Mouse (Mus musculus) heart, embryonic 14.5 days (tissue): ENCODE results near the gene Pdcd5. TPM values are rescaled to one million over a fixed set of nuclear protein-coding genes. Genes with fewer than 3 reads are reported as not detected.

Source experiments
- ATAC-seq: fragments of 200-750 bp; cut with Nextera tagmentation; 2 replicates; pipeline ENCODE4 v1.8.0; 2017; ENCODE audit warnings: low read depth, moderate TSS enrichment; ENCODE audit not compliant: insufficient number of reproducible peaks, insufficient read depth, low FRiP score
- H3K27ac ChIP-seq, 2 experiments: fragments of 200-500 bp in 1 of 2; fragments of 300-500 bp in 1 of 2; sonication (generic) in 1 of 2; replicated peaks in 1 of 2; 2 replicates each; pipeline ENCODE4 v1.5.1; 2012 to 2014; ENCODE audit warnings: low read depth in 2 of 2, low read length in 2 of 2, control low read depth in 1 of 2, mild to moderate bottlenecking in 1 of 2, mixed read lengths in 1 of 2; ENCODE audit not compliant: control insufficient read depth in 1 of 2, insufficient read depth in 1 of 2
- H3K27me3 ChIP-seq: fragments of 300-500 bp; sonication (generic); 2 replicates; pipeline ENCODE4 v1.6.1; 2014; ENCODE audit warnings: mild to moderate bottlenecking, low read length, control low read depth; ENCODE audit not compliant: control insufficient read depth, insufficient read depth
- H3K36me3 ChIP-seq: fragments of 300-500 bp; sonication (generic); 2 replicates; pipeline ENCODE4 v1.6.1; 2014; ENCODE audit warnings: mild to moderate bottlenecking, control low read depth, low read length, mixed read lengths; ENCODE audit not compliant: control insufficient read depth, insufficient read depth
- H3K4me1 ChIP-seq, 2 experiments: fragments of 200-500 bp in 1 of 2; fragments of 300-500 bp in 1 of 2; sonication (generic) in 1 of 2; 2 replicates each; pipeline ENCODE4 v1.6.1; 2012 to 2014; ENCODE audit warnings: low read length in 2 of 2, control low read depth in 1 of 2, mixed read lengths in 1 of 2; ENCODE audit not compliant: control insufficient read depth in 2 of 2, insufficient read depth in 2 of 2
- H3K4me2 ChIP-seq: fragments of 300-500 bp; sonication (generic); 2 replicates; pipeline ENCODE4 v1.6.1; 2014; ENCODE audit warnings: mild to moderate bottlenecking, low read length
- H3K4me3 ChIP-seq, 2 experiments: fragments of 200-500 bp in 1 of 2; fragments of 300-500 bp in 1 of 2; sonication (generic) in 1 of 2; 2 replicates each; pipeline ENCODE4 v1.5.1; 2012 to 2014; ENCODE audit warnings: low read length in 2 of 2, mild to moderate bottlenecking in 2 of 2, control low read depth in 1 of 2, low read depth in 1 of 2, moderate library complexity in 1 of 2; ENCODE audit not compliant: control insufficient read depth in 1 of 2, insufficient read depth in 1 of 2
- H3K9ac ChIP-seq: fragments of 300-500 bp; sonication (generic); 2 replicates; pipeline ENCODE4 v1.6.1; 2014; ENCODE audit warnings: mild to moderate bottlenecking, low read length
- H3K9me3 ChIP-seq: fragments of 300-500 bp; sonication (generic); 2 replicates; pipeline ENCODE4 v1.6.1; 2016; ENCODE audit warnings: low read length, control low read depth; ENCODE audit not compliant: control insufficient read depth
- WGBS: fragments of 180-500 bp; shearing (Covaris S2); extraction: QIAGEN DNeasy Blood & Tissue Kit; methylation state at CpG from one replicate; pipeline ENCODE4 v1.1.7; 2014; 5-methylcytosine and 5-hydroxymethylcytosine counted together
- polyA plus RNA-seq: library from polyadenylated mRNA; unstranded; fragments of >200 nt; fragmentation: Nextera tagmentation; extraction: Ambion mirVana; gene quantifications from 2 replicates; pipeline ENCODE4 v1.2.1, GENCODE M21; 2014

Gene Pdcd5
- 295 and 316 TPM in 2 replicates for polyA plus RNA-seq

- H3K9me3 ChIP-seq, result no peaks in the 10 kb centered on the region
- peaks cover 38% of the 10 kb centered on the region for H3K36me3 ChIP-seq
- H3K27me3 ChIP-seq, result no peaks in the 10 kb centered on the region
- WGBS, result under 1% methylated on average over 63 of the region's 64 CpGs
- peaks cover 0 to 7% of the 10 kb centered on the region in 2 experiments; a peak in 2 of 4 replicates for H3K4me1 ChIP-seq
- H3K4me3 ChIP-seq, result peak within 1 kb of the TSS; percentile 65 to 95
- H3K4me2 ChIP-seq, result peak within 1 kb of the TSS; percentile 78
- H3K27ac ChIP-seq, result peak within 1 kb of the TSS; percentile 25 to 84
- H3K9ac ChIP-seq, result peak within 1 kb of the TSS; percentile 99
- peak; percentile 82 for ATAC-seq
Measured at GRCm38 (mm10) chr7:35647101-35647698, at the start of gene Pdcd5. Gene Pdcd5, minus strand, starts transcription at chr7:35647521.

DNA sequence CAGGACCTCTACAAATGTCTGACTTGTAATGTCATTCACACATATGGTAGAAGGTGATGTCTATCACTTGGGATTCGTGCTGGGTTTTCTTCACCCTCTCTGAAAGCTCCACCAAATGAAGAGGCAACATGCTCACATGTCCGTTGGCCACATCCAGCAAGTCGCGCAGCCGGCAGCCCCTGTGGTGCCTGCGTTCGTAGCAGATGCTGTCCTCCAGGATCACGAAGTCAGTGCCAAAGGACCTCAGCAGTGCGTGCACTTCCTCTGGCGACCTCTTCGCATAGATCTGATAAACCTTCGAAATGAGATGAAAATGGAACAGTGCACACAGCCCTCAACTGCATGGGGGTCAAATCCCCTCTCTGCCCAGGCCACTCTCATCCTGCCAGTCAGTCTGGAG is 45.3 kb upstream of the Pdcd5 start:
- Histone ChIP-seq H3K27me3 (no peaks in the 10 kb centered on the region), H3K4me2 (no peak overlapping the region), H3K36me3 (peaks cover 5% of the 10 kb centered on the region), H3K9ac (no peak overlapping the region), H3K4me3 (no peak overlapping the region), H3K27ac (no peak overlapping the region), H3K4me1 (peaks cover 3 to 5% of the 10 kb centered on the region in 2 experiments; a peak in 3 of 4 replicates), H3K9me3 (0 out of 2 replicates have a peak, but pooled peaks cover 4% of the 10 kb centered on the region)
- 84% methylated on average over 12 of the region's 12 CpGs for WGBS
- no peak for ATAC-seq

DNA sequence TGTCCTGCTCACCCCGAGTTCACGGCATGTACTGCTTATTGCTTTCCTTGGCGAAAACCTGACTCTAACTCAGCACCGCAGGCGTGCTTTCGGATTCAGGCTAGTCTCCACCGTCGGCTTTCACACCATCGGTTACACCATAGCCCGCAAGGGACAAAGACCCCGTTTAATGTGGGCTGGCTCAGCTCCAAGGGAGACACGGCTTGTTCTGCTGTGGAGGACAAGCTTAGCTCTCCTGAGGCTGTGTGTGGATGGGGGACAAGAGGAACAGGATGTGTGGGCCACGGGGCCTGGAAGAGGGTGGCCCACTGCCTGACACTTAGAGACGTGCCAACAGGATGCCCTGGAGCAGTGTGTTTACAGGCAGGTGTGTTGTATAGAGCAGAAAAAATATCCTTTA is 44.8 kb upstream of the Pdcd5 start:
- Histone ChIP-seq H3K9me3 (0 out of 2 replicates have a peak, but pooled peaks cover 4% of the 10 kb centered on the region), H3K4me2 (no peak overlapping the region), H3K27me3 (no peaks in the 10 kb centered on the region), H3K9ac (no peak overlapping the region), H3K4me3 (no peak overlapping the region), H3K27ac (no peak overlapping the region), H3K4me1 (peaks cover 5 to 10% of the 10 kb centered on the region in 2 experiments), H3K36me3 (peaks cover 5% of the 10 kb centered on the region)
- WGBS, result 79% methylated on average over 14 of the region's 14 CpGs
- ATAC-seq, result no peak

- WGBS, result 91% methylated on average over 11 of the region's 11 CpGs
Measured at GRCm38 (mm10) chr7:35688781-35689349, 41.5 kb upstream of the Pdcd5 start.

GRCm38 (mm10) chr7:35688276-35688675 is 41.0 kb upstream of the Pdcd5 start:
- ATAC-seq, result no peak
- no peak overlapping the region for H3K27ac ChIP-seq
- H3K27me3 ChIP-seq, result no peaks in the 10 kb centered on the region
- H3K9ac ChIP-seq, result no peak overlapping the region
- H3K36me3 ChIP-seq, result peaks cover 5% of the 10 kb centered on the region
- no peak overlapping the region for H3K4me3 ChIP-seq
- H3K4me1 ChIP-seq, result peaks cover 5 to 14% of the 10 kb centered on the region in 2 experiments
- 78% methylated on average over 9 of the region's 9 CpGs for WGBS
- no peaks in the 10 kb centered on the region for H3K9me3 ChIP-seq
- no peak overlapping the region for H3K4me2 ChIP-seq

More at GRCm38 (mm10) chr7:35688781-35689349, 41.5 kb upstream of the Pdcd5 start:
- H3K36me3 ChIP-seq, result peaks cover 5% of the 10 kb centered on the region
- no peak for ATAC-seq
- H3K4me1 ChIP-seq, result peaks cover 5 to 14% of the 10 kb centered on the region in 2 experiments
- H3K4me3 ChIP-seq, result no peak overlapping the region
- no peaks in the 10 kb centered on the region for H3K9me3 ChIP-seq
- H3K27me3 ChIP-seq, result no peaks in the 10 kb centered on the region
- H3K27ac ChIP-seq, result no peak overlapping the region
- H3K4me2 ChIP-seq, result no peak overlapping the region
- H3K9ac ChIP-seq, result no peak overlapping the region

DNA sequence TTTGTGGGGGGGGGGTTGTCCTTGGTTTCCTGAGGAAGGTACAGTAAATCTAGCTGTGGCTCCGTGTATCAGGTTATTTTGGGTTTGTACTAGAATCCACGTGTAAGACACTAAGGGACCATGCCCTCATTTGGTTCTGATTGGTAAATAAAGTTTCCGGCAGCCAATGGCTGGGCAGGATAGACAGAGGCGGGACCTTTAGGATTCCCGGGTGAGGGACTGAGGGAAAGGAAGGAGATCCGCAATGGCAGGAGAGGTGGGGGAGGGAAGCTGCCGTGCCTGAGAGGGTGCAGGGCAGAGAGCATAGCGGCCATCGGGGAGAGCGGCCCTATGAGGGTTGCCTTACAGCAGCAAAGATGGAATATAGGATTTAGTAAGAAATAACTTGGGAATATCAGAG is 39.9 kb upstream of the Pdcd5 start:
- no peak for ATAC-seq
- no peak overlapping the region for H3K9ac ChIP-seq
- H3K4me1 ChIP-seq, result peaks cover 5 to 14% of the 10 kb centered on the region in 2 experiments
- peak overlapping the region; percentile 20 to 29 for H3K4me3 ChIP-seq
- H3K27me3 ChIP-seq, result no peaks in the 10 kb centered on the region
- peaks cover 5% of the 10 kb centered on the region for H3K36me3 ChIP-seq
- H3K4me2 ChIP-seq, result peak overlapping the region; percentile 70
- H3K9me3 ChIP-seq, result no peaks in the 10 kb centered on the region
- WGBS, result 10% methylated on average over 10 of the region's 10 CpGs
- H3K27ac ChIP-seq, result no peak overlapping the region

GRCm38 (mm10) chr7:35686756-35687155 is 39.4 kb upstream of the Pdcd5 start:
- peaks cover 5% of the 10 kb centered on the region for H3K36me3 ChIP-seq
- ATAC-seq, result no peak
- no peak overlapping the region for H3K27ac ChIP-seq
- H3K9me3 ChIP-seq, result no peaks in the 10 kb centered on the region
- 23% methylated on average over 13 of the region's 13 CpGs for WGBS
- H3K4me2 ChIP-seq, result peak overlapping the region; percentile 70
- peaks cover 5 to 14% of the 10 kb centered on the region in 2 experiments for H3K4me1 ChIP-seq
- H3K27me3 ChIP-seq, result no peaks in the 10 kb centered on the region
- H3K9ac ChIP-seq, result no peak overlapping the region
- peak overlapping the region; percentile 20 to 29 for H3K4me3 ChIP-seq
